Mouse (Mus musculus) olfactory bulb, adult 2 months (tissue): ENCODE measurements at regions not wholly inside any gene's neighbourhood (a gene's known extent, or its start where the extent isn't known, plus 50 kb on each side); places are given as distances from the start of the nearest gene placed in this dataset.

Source experiments
- CTCF ChIP-seq: fragments of 200-500 bp; IDR thresholded peaks from 2 replicates; pipeline ENCODE4 v1.5.1; 2012; ENCODE audit warnings: low read depth, mild to moderate bottlenecking, low read length, moderate library complexity; ENCODE audit not compliant: insufficient read depth
- POLR2A ChIP-seq: fragments of 200-500 bp; IDR thresholded peaks from 2 replicates; pipeline ENCODE4 v1.6.1; 2012; ENCODE audit warnings: mild to moderate bottlenecking, low read depth, low read length, moderate library complexity; ENCODE audit not compliant: insufficient read depth

DNA sequence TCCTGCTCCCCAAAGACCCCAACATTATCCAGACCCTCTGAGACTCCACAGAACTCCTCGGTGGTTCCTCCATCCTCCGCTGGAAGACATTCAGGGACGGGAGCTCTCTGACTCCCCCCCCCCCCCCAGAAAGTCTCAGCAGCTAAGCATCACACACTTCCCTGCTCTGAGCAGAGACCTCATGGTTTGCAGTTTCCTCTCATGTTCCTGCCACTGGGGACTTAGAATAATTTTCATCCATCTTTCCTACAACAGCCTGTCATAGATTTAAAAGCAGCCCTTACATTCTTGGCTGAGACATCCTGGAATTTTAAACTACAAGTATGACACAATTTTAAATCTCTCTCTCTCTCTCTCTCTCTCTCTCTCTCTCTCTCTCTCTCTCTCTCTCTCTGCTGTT is 69.2 kb downstream of the Gpr65 start:
- TF ChIP-seq POLR2A (no peak), CTCF (no peak)
